Mouse (Mus musculus) kidney, postnatal 36 days (tissue): ENCODE measurements around the gene Kcnn4.
"Not testable (repeated sequence)": the region's sequence is repeated elsewhere in the genome, so short reads cannot be mapped to it uniquely, and the experiment has no call there.

Experiments
- DNase-seq, 2 experiments: peaks; one replicate each; pipeline ENCODE4 v3.0.0; 2021 to 2022; ENCODE audit warnings: mixed read lengths in 2 of 2

The Kcnn4 gene

GRCm38 (mm10) chr7:24391687-24392086 is 21.6 kb downstream of the Kcnn4 start:
- no peak for DNase-seq

- DNase-seq: no peak
Observed at GRCm38 (mm10) chr7:24394054-24394453, 24.0 kb downstream of the Kcnn4 start.

GRCm38 (mm10) chr7:24394475-24395161 is 24.6 kb downstream of the Kcnn4 start:
- DNase-seq: no peak

GRCm38 (mm10) chr7:24396832-24397231 is 26.8 kb downstream of the Kcnn4 start:
- no peak for DNase-seq

- DNase-seq: no peak
Observed at GRCm38 (mm10) chr7:24398364-24398913, 28.4 kb downstream of the Kcnn4 start.

GRCm38 (mm10) chr7:24399256-24400081 is 29.4 kb downstream of the Kcnn4 start, which contains the start of gene Smg9:
TSS of gene Smg9 (plus strand) at chr7:24399619.
- DNase-seq: peak; percentile 98

GRCm38 (mm10) chr7:24400082-24400452 is 30.0 kb downstream of the Kcnn4 start:
- no peak for DNase-seq

GRCm38 (mm10) chr7:24400489-24400888 is 30.4 kb downstream of the Kcnn4 start:
- not testable (repeated sequence) for DNase-seq

GRCm38 (mm10) chr7:24402851-24403250 is 32.8 kb downstream of the Kcnn4 start:
- DNase-seq: no peak

- no peak for DNase-seq
Observed at GRCm38 (mm10) chr7:24405649-24406048, 35.6 kb downstream of the Kcnn4 start.

- peak; percentile 81 to 84 for DNase-seq
Observed at GRCm38 (mm10) chr7:24406528-24407344, 36.7 kb downstream of the Kcnn4 start.

- DNase-seq: no peak
Observed at GRCm38 (mm10) chr7:24408186-24408585, 38.1 kb downstream of the Kcnn4 start.

- peak in 1 of 2 experiments; percentile 13 for DNase-seq
Observed at GRCm38 (mm10) chr7:24410123-24410522, 40.1 kb downstream of the Kcnn4 start.

GRCm38 (mm10) chr7:24410831-24411230 is 40.8 kb downstream of the Kcnn4 start:
- DNase-seq: no peak

GRCm38 (mm10) chr7:24413630-24414029 is 43.6 kb downstream of the Kcnn4 start:
- DNase-seq: no peak

- DNase-seq: no peak
Observed at GRCm38 (mm10) chr7:24415261-24415660, 45.2 kb downstream of the Kcnn4 start.

- DNase-seq: no peak
Observed at GRCm38 (mm10) chr7:24419579-24419978, 49.5 kb downstream of the Kcnn4 start.

GRCm38 (mm10) chr7:24421648-24422047 is 51.6 kb downstream of the Kcnn4 start:
- DNase-seq: no peak

GRCm38 (mm10) chr7:24422251-24422650 is 52.2 kb downstream of the Kcnn4 start:
- peak; percentile 30 to 52 for DNase-seq

- no peak for DNase-seq
Observed at GRCm38 (mm10) chr7:24423107-24423763, 53.2 kb downstream of the Kcnn4 start.

GRCm38 (mm10) chr7:24423956-24424732 is 54.1 kb downstream of the Kcnn4 start:
- DNase-seq: peak; percentile 37 to 47
